Mouse (Mus musculus): ENCODE measurements around the gene Slc7a6.

GRCm38 (mm10) chr8:106219620-106220019 lies 51.0 kb downstream of the Slc7a6 start:
- TF ChIP-seq CTCF (IDR thresholded peaks at IDR 0.05; ENCODE audit: borderline replicate concordance, insufficient read depth, low read depth, low read length): no peak
- TF ChIP-seq POLR2A (IDR thresholded peaks at IDR 0.05; ENCODE audit: borderline replicate concordance, insufficient read depth, low read length): no peak
